Mouse (Mus musculus) midbrain, embryonic 16.5 days (tissue): ENCODE measurements around the gene Serpina3f. TPM values are rescaled to one million over a fixed set of nuclear protein-coding genes. Genes with fewer than 3 reads are reported as not detected.

Source experiments
- polyA plus RNA-seq: library from polyadenylated mRNA; unstranded; fragments of >200 nt; fragmentation: Nextera tagmentation; extraction: Ambion mirVana; gene quantifications from 2 replicates; pipeline ENCODE4 v1.2.1, GENCODE M21; 2015

The Serpina3f gene
- polyA plus RNA-seq, 1 experiment from 2014 or later = 0.24 TPM

Other genes starting within 250 kb of the Serpina3f start
- gene Serpina11, start 224.6 kb upstream of the Serpina3f start, polyA plus RNA-seq = not detected in 2 replicates
- gene Serpina9, start 200.8 kb upstream of the Serpina3f start, polyA plus RNA-seq = 0.05 TPM in 1 of 2 replicates, not detected in the other
- not detected in 2 replicates for gene Serpina12, start 170.1 kb upstream of the Serpina3f start, polyA plus RNA-seq
- not detected in 2 replicates for gene Serpina5, start 113.4 kb upstream of the Serpina3f start, polyA plus RNA-seq
- not detected in 2 replicates for gene Serpina3a, start 101.8 kb upstream of the Serpina3f start, polyA plus RNA-seq
- gene Serpina3b, start 86.5 kb upstream of the Serpina3f start, polyA plus RNA-seq = not detected in 2 replicates
- 0.08 TPM in 1 of 2 replicates, not detected in the other for gene Serpina3c, start 60.7 kb upstream of the Serpina3f start, polyA plus RNA-seq
- gene Serpina3g, start 21.7 kb downstream of the Serpina3f start, polyA plus RNA-seq = 0.16 and 0.87 TPM in 2 replicates
- not detected in 2 replicates for gene Serpina3i, start 48.6 kb downstream of the Serpina3f start, polyA plus RNA-seq
- not detected in 2 replicates for gene Serpina3j, start 100.0 kb downstream of the Serpina3f start, polyA plus RNA-seq
- gene Serpina3k, start 123.9 kb downstream of the Serpina3f start, polyA plus RNA-seq = not detected in 2 replicates
- not detected in 2 replicates for gene Serpina3m, start 123.9 kb downstream of the Serpina3f start, polyA plus RNA-seq
- gene Serpina3n, start 192.2 kb downstream of the Serpina3f start, polyA plus RNA-seq = 0.32 and 1.4 TPM in 2 replicates